Mouse (Mus musculus) ES-E14 (cell line): ENCODE data around the gene Olfr1368. TPM values are rescaled to one million over a fixed set of nuclear protein-coding genes. Genes with fewer than 3 reads are reported as not detected.

Experiments used
- DNase-seq: peaks from one replicate; pipeline ENCODE4 v3.0.0-alpha.2; 2013; ENCODE audit warnings: low read depth, low spot score
- H3K27ac ChIP-seq: 2 replicates; pipeline ENCODE4 v1.5.1; 2012; ENCODE audit warnings: low read depth, mild to moderate bottlenecking, low read length, moderate library complexity, mixed read lengths; ENCODE audit not compliant: poor library complexity, insufficient read depth, severe bottlenecking
- H3K36me3 ChIP-seq: 2 replicates; pipeline ENCODE4 v1.6.1; 2012; ENCODE audit warnings: mild to moderate bottlenecking, low read length, moderate library complexity, mixed read lengths; ENCODE audit not compliant: control insufficient read depth, poor library complexity, insufficient read depth, severe bottlenecking
- H3K4me1 ChIP-seq, 2 experiments: fragments of 150-350 bp in 1 of 2; sonication (generic) in 1 of 2; 2 replicates each; pipeline ENCODE4 v1.6.1; 2012; ENCODE audit warnings: low read length in 2 of 2, mild to moderate bottlenecking in 1 of 2, mixed read lengths in 1 of 2; ENCODE audit not compliant: control insufficient read depth in 2 of 2, insufficient read depth in 2 of 2, poor library complexity in 1 of 2
- H3K4me3 ChIP-seq, 2 experiments: fragments of 150-350 bp in 1 of 2; sonication (generic) in 1 of 2; 2 replicates each; pipeline ENCODE4 v1.5.1; 2012; ENCODE audit warnings: low read length in 2 of 2, low read depth in 1 of 2, mild to moderate bottlenecking in 1 of 2, mixed read lengths in 1 of 2; ENCODE audit not compliant: insufficient read depth in 1 of 2, poor library complexity in 1 of 2, severe bottlenecking in 1 of 2
- H3K9ac ChIP-seq: 2 replicates; pipeline ENCODE4 v1.6.1; 2012; ENCODE audit warnings: low read depth, mild to moderate bottlenecking, low read length, mixed read lengths; ENCODE audit not compliant: poor library complexity, insufficient read depth, severe bottlenecking
- H3K9me3 ChIP-seq: fragments of 150-350 bp; sonication (generic); 2 replicates; pipeline ENCODE4 v1.6.1; 2012; ENCODE audit warnings: low read depth, mild to moderate bottlenecking, low read length; ENCODE audit not compliant: control insufficient read depth, insufficient read depth
- CHD2 ChIP-seq: IDR thresholded peaks from 2 replicates; pipeline ENCODE4 v1.6.1; 2014; ENCODE audit warnings: mild to moderate bottlenecking, low read depth, low read length, inconsistent platforms
- HCFC1 ChIP-seq: IDR thresholded peaks from 2 replicates; pipeline ENCODE4 v1.6.1; 2012; ENCODE audit warnings: low read length, inconsistent platforms, borderline replicate concordance; ENCODE audit not compliant: insufficient read depth
- MAFK ChIP-seq: IDR thresholded peaks from 2 replicates; pipeline ENCODE4 v1.6.1; 2014; ENCODE audit warnings: mild to moderate bottlenecking, low read depth, low read length, inconsistent platforms; ENCODE audit not compliant: insufficient read depth
- ZC3H11A ChIP-seq: IDR thresholded peaks from 2 replicates; pipeline ENCODE4 v1.6.1; 2012; ENCODE audit warnings: low read depth, mild to moderate bottlenecking, inconsistent platforms, low read length, borderline replicate concordance
- ZNF384 ChIP-seq: IDR thresholded peaks from 2 replicates; pipeline ENCODE4 v1.6.1; 2012; ENCODE audit warnings: low read depth, low read length, inconsistent platforms
- in situ Hi-C, 2 experiments: fragments of 600-800 bp; cut with MboI; formaldehyde crosslinking; loops; one replicate each; pipeline ENCODE4 v1.15.1; 2025; ENCODE audit warnings: low sequenced_read_pairs in 2 of 2, inconsistent platforms in 1 of 2; ENCODE audit not compliant: unreplicated experiment in 2 of 2
- total RNA-seq: library from RNA; depleted of rRNA; stranded (reverse); fragments of 300-350 nt; gene quantifications from 2 replicates; pipeline ENCODE4 v1.2.3, GENCODE M21; 2012

Olfr1368 gene
- total RNA-seq, 1 experiment, result not detected

DNA sequence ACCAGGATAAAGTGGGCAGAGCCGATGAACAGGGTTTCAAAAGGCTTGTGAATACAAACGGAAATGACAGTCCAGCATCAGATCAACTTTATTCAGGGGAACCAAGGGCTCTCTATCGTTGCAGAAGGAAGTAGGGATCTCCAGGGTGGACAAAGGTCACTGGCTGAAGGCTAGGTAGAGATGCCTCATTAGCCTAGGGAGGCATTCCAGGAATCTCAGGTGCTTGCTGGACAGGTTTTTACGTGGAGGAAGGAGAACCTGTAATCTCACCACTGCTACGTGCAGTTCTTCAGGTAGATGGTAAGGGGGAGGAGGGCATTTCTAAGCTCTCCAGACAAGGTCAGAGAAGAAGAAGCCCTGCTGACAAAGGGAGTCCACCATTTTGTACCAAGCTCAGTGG is 32.0 kb upstream of the Olfr1368 start:
- Histone ChIP-seq H3K4me3 (no peak overlapping the region), H3K27ac (no peak overlapping the region), H3K9ac (no peak overlapping the region), H3K36me3 (peaks cover 10% of the 10 kb centered on the region), H3K4me1 (peaks cover 4 to 7% of the 10 kb centered on the region in 2 experiments; a peak in 2 of 4 replicates), H3K9me3 (no peaks in the 10 kb centered on the region)
- TF ChIP-seq MAFK, result no peak
- TF ChIP-seq CHD2, result no peak
- TF ChIP-seq ZNF384, result no peak
- no peak for TF ChIP-seq ZC3H11A
- TF ChIP-seq HCFC1, result no peak
- in situ Hi-C loops, result no loop called here
- no peak for DNase-seq

GRCm38 (mm10) chr13:21176733-21177132 is 31.1 kb upstream of the Olfr1368 start:
- DNase-seq, result no peak
- H3K4me3 ChIP-seq, result no peak overlapping the region
- no peak overlapping the region for H3K27ac ChIP-seq
- no peak for TF ChIP-seq ZC3H11A
- TF ChIP-seq ZNF384, result no peak
- TF ChIP-seq HCFC1, result no peak
- no peak for TF ChIP-seq CHD2
- no peak for TF ChIP-seq MAFK
- peaks cover 2 to 7% of the 10 kb centered on the region in 2 experiments; a peak in 2 of 4 replicates for H3K4me1 ChIP-seq
- peaks cover 4% of the 10 kb centered on the region; the same call in 1 of the 2 replicates for H3K36me3 ChIP-seq
- in situ Hi-C loops, result no loop called here
- no peak overlapping the region for H3K9ac ChIP-seq
- H3K9me3 ChIP-seq, result no peaks in the 10 kb centered on the region

- Histone ChIP-seq H3K4me3 (peak overlapping the region; percentile 50 to 74), H3K27ac (no peak overlapping the region), H3K9me3 (no peaks in the 10 kb centered on the region), H3K36me3 (no peaks in the 10 kb centered on the region), H3K9ac (peak overlapping the region; percentile 40; the same call in 1 of the 2 replicates), H3K4me1 (peaks cover 0 to 10% of the 10 kb centered on the region in 2 experiments; a peak in 1 of 4 replicates)
- TF ChIP-seq HCFC1 (0 out of 2 replicates have a peak, but pooled peaks have one; percentile 7), CHD2 (no peak)
- no peak for DNase-seq
- in situ Hi-C loops, result loop anchor here in 1 of 2 experiments (25.0 kb wide), 1 partner anchor 539 kb away; the partner anchor contains the start of genes Hist1h2ai, Hist1h2bl, Hist1h2bm and Hist1h3h
These were observed 27.4 kb upstream of the Olfr1368 start for GRCm38 (mm10) chr13:21173072-21173471.

GRCm38 (mm10) chr13:21172241-21173027 is 26.8 kb upstream of the Olfr1368 start:
- peak; percentile 92 for DNase-seq
- H3K4me1 ChIP-seq, result peaks cover 0 to 8% of the 10 kb centered on the region in 2 experiments; a peak in 1 of 4 replicates
- in situ Hi-C loops, result loop anchor here in 1 of 2 experiments (25.0 kb wide), 1 partner anchor 540 kb away; the partner anchor contains the start of genes Hist1h2ai, Hist1h2bl, Hist1h2bm and Hist1h3h
- H3K9ac ChIP-seq, result peak overlapping the region; percentile 1; the same call in 1 of the 2 replicates
- no peaks in the 10 kb centered on the region for H3K36me3 ChIP-seq
- peak overlapping the region; percentile 60 to 74 for H3K4me3 ChIP-seq
- H3K9me3 ChIP-seq, result no peaks in the 10 kb centered on the region
- no peak overlapping the region for H3K27ac ChIP-seq
- no peak for TF ChIP-seq CHD2
- peak; percentile 99 for TF ChIP-seq ZNF384
- peak; percentile 92 for TF ChIP-seq MAFK
- TF ChIP-seq HCFC1, result 0 out of 2 replicates have a peak, but pooled peaks have one; percentile 24
